Mouse (Mus musculus) brown adipose tissue, adult 24 weeks (tissue): ENCODE data around the gene Olfr344. TPM values are rescaled to one million over a fixed set of nuclear protein-coding genes. Genes with fewer than 3 reads are reported as not detected.

ENCODE experiments used
- H3K27ac ChIP-seq: fragments of 200-500 bp; replicated peaks from 2 replicates; pipeline ENCODE4 v1.5.1; 2012; ENCODE audit warnings: low read depth, mild to moderate bottlenecking, low read length
- H3K4me1 ChIP-seq: fragments of 200-500 bp; 2 replicates; pipeline ENCODE4 v1.6.1; 2012; ENCODE audit warnings: low read length, mixed read lengths; ENCODE audit not compliant: control insufficient read depth, insufficient read depth, insufficient read length
- H3K4me3 ChIP-seq: fragments of 200-500 bp; 2 replicates; pipeline ENCODE4 v1.5.1; 2012; ENCODE audit warnings: low read depth, mild to moderate bottlenecking, low read length, moderate library complexity; ENCODE audit not compliant: insufficient read depth
- polyA plus RNA-seq: library from polyadenylated mRNA; stranded (reverse); fragments of >200 nt; gene quantifications from 2 replicates; pipeline ENCODE4 v1.2.4, GENCODE M21; 2012; ENCODE audit not compliant: missing spikeins, insufficient read depth, insufficient read length

Olfr344 gene
- polyA plus RNA-seq, result not detected in 2 replicates

DNA sequence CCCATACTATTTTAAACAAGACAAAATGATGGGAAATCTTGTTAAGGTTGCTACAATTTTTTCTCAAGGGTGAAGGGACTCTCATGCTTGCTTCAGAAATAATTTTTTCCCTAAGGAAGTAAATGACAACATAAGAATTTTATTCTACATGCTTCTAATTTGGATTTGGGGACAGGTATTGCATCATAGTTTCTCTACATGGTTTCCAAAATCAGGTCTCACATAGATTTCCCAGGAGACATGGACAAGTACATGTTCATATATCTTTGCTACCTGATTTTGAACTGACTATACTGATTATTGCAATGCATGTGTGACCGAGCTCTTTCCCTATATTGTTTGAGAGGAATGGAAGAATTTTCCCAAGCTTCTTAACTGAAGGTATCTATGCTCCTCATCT, at the start of gene Olfr344:
Olfr344 (plus strand) TSS at position 301 of the 400 bp plus-strand sequence.
- no peak within 1 kb of the TSS for H3K27ac ChIP-seq
- H3K4me3 ChIP-seq, result no peak within 1 kb of the TSS
- no peaks in the 10 kb centered on the region for H3K4me1 ChIP-seq

DNA sequence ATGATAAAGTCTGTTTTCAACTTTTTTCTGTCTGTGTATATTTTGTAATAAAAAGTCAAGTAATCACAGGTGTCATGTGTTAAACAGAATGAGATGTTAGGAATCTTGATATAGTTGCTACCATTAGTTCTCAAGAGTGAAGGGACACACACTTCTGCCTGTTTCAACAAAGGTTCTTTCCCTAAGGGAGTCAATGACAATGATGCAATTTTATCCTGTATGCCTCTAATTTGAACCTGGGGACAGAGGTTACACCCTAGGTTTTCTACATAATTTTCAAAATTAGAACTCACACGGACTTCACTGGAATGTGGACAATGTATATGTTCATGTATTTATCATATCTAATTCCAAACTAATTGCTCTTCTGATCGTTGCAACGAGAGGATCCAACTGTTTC, 41.8 kb upstream of the Olfr344 start, which contains the start of gene Olfr342:
Olfr342 (plus strand) TSS at position 301 of the 400 bp plus-strand sequence.
- Histone ChIP-seq H3K4me1 (no peaks in the 10 kb centered on the region), H3K27ac (no peak within 1 kb of the TSS), H3K4me3 (no peak within 1 kb of the TSS)

DNA sequence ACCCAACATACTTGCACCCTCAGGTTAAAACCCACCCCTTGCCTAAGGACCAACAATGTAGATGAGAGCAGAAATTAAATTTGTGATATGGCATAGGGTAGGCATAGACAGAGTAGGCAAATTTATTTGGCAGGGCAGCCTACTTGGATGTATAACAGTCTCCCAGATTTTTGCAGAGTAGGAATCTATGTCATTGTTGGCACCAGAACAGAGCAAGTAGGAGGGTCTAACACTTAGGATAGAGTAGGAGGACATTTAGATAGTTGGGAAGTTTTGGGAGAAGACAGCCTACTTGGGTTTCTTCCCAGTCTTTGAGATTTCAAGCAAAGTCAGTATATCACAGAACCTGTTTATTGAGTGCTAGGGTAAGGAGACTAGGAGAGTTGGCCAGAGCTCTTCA, 1.3 kb upstream of the Olfr344 start:
- H3K4me3 ChIP-seq, result no peak overlapping the region
- no peaks in the 10 kb centered on the region for H3K4me1 ChIP-seq
- H3K27ac ChIP-seq, result no peak overlapping the region

DNA sequence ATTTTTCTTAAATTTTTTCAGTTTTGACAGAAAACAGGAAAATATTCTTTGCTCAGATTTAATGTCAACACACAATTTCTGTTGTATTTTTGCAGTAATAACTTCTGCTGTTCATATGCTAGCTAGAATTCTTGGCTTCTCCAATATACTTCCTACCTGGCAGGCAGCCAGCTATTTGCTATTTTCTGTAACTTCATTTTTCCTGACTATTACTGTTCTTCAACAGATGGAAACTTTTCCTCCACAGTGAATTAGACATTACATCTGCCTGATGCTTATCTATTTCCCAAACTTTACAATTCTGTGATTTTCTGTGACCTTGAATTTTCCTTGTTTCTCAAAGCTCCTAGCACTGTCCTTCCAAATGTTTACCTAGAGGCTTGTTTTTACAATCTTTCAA, 560 bp downstream of the Olfr344 start:
- Histone ChIP-seq H3K4me1 (no peaks in the 10 kb centered on the region), H3K4me3 (no peak overlapping the region), H3K27ac (no peak overlapping the region)

DNA sequence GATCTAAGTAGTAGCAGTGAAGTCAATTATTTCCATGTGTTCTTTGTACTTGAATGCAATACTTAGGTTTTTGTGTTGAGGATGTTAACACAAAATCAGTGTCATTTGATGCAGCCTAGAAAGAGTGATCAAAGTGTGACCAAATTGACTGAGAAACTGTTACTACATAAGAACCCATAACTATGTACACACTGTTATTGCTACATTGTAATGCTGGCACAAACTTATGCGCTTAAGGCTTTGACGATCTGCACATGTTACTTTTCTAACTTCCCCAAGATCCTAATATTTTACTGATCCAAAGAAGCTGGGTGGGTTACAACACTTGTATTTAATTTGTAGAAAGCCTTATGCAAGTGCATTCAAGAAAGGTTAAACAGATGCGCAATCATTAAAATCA, 1.4 kb downstream of the Olfr344 start:
- no peak overlapping the region for H3K27ac ChIP-seq
- no peaks in the 10 kb centered on the region for H3K4me1 ChIP-seq
- no peak overlapping the region for H3K4me3 ChIP-seq

Other genes starting within 250 kb of the Olfr344 start
- gene Olfr338, start 193.1 kb upstream of the Olfr344 start, polyA plus RNA-seq, result not detected in 2 replicates
- not detected in 2 replicates for gene Olfr339, start 147.7 kb upstream of the Olfr344 start, polyA plus RNA-seq
- not detected in 2 replicates for gene Olfr340, start 114.1 kb upstream of the Olfr344 start, polyA plus RNA-seq
- not detected in 2 replicates for gene Olfr341, start 84.2 kb upstream of the Olfr344 start, polyA plus RNA-seq
- not detected in 2 replicates for gene Olfr342, start 41.7 kb upstream of the Olfr344 start, polyA plus RNA-seq
- not detected in 2 replicates for gene Olfr345, start 73.4 kb downstream of the Olfr344 start, polyA plus RNA-seq
- not detected in 2 replicates for gene Olfr346, start 119.1 kb downstream of the Olfr344 start, polyA plus RNA-seq
- gene Olfr347, start 165.2 kb downstream of the Olfr344 start, polyA plus RNA-seq, result not detected in 2 replicates
- gene Olfr348, start 217.6 kb downstream of the Olfr344 start, polyA plus RNA-seq, result not detected in 2 replicates
- gene Olfr50, start 223.9 kb downstream of the Olfr344 start, polyA plus RNA-seq, result not detected in 2 replicates